Mouse (Mus musculus): ENCODE measurements around the gene Tmem37.
A peak's percentile ranks its signal among the peaks of the same experiment; 100 is the strongest.

The Tmem37 gene

GRCm38 (mm10) chr1:120073519-120074306 is at the start of gene Tmem37:
Tmem37 (minus strand) TSS chr1:120074074.
- peak; percentile 54 to 68 for DNase-seq (ENCODE audit: low spot score in 2 of 2)

- DNase-seq (ENCODE audit: low spot score in 2 of 2): no peak
Measured at GRCm38 (mm10) chr1:120122634-120123383, 48.9 kb upstream of the Tmem37 start.

- no peak for DNase-seq (ENCODE audit: low spot score in 2 of 2)
Measured at GRCm38 (mm10) chr1:120121930-120122530, 48.2 kb upstream of the Tmem37 start.

GRCm38 (mm10) chr1:120120969-120121811 is 47.3 kb upstream of the Tmem37 start, which contains the start of the genes Dbi and 3110009E18Rik:
Dbi (minus strand) TSS chr1:120121078.
3110009E18Rik (plus strand) TSS chr1:120121187.
- DNase-seq (ENCODE audit: low spot score in 2 of 2): peak; percentile 98 to 99

DNA sequence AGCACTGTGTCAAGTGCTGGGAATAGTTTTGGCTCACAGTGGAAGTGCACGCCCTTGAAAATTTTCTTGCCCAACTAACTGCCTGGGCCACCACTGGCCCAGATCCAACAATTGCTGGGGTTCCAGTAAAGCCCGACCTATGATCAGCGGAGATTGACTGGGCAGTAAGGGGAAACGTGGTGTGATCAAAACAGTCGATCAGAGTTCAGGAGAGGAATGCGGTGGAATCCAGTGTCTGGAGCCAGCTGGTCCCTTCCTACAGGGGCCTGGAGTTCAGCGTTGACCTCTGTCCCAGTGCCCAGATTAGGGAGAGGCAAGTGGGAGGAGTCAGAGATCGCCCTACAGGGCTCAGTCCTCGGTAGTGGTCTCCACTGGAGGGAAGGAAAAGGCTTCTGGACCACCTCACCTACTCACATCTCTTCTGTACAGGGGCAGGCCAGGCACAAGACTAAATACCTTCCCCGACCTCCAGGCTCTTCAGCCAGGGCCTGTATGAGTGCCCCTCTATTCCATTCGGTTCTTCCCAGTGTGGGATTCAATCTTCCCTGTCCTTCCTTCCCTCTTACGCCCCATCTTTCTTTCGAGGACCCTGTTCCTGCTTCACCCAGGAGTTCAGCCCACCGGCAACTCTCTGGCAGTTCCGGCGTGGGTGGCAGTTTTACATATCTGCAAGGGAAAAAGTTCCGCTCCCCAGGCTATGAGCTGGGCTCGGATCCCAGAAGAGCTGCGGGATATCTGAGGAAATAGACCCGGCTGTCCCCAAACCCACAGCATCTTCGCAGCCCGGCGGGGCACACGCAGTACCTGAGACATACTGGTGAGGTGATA is 46.5 kb upstream of the Tmem37 start:
- DNase-seq (ENCODE audit: low spot score in 2 of 2): peak; percentile 58

GRCm38 (mm10) chr1:120119389-120119788 is 45.5 kb upstream of the Tmem37 start:
- no peak for DNase-seq (ENCODE audit: low spot score in 2 of 2)

- DNase-seq (ENCODE audit: low spot score in 2 of 2): no peak
Measured at GRCm38 (mm10) chr1:120118854-120119253, 45.0 kb upstream of the Tmem37 start.

GRCm38 (mm10) chr1:120116106-120116505 is 42.2 kb upstream of the Tmem37 start:
- DNase-seq (ENCODE audit: low spot score in 2 of 2): peak; percentile 39 to 49

GRCm38 (mm10) chr1:120115671-120116081 is 41.8 kb upstream of the Tmem37 start:
- peak; percentile 92 to 93 for DNase-seq (ENCODE audit: low spot score in 2 of 2)

DNA sequence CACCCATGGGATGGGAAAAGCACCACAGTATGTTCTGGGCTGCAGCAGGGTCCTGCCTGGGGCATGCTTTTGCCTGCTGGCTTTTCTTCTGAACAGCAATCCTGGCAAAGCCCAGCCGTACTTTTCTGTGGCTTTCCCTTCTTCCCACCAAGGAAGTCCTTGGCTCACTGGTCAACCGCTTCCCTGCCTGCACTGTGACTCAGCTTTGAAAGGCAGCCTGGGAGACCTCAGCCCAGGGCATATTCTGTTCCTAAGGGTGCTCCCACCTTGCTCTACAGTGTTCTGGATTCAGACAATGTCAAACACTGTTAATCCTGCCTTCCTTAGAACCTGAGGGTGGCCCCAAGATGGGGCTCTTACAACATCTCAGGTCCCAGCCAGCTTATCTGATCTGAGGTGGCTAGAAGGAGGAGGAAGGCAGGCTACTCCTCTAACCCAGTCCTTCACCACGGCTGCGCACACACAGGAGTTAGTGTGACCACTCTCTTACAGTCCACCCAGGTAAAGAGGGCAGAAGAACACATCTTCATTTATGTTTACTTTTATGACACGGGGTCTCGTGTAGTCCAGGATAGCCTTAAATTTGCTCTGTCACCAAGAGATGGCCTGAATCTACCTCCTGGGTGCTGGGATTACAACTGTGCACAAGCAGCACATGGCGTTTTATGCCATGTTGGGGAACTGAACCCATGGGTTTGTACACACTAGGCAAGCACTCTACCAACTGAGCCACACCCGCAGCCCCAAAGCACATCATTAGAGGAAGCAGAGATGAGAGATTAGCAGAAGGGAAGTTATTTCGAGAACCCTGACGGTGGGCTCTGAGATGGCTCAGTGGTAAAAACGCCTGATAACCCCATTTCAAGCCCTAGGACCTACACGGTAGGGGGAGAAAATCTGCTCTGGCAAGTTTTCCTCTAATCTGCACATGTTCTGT is 38.6 kb upstream of the Tmem37 start:
- DNase-seq (ENCODE audit: low spot score in 2 of 2): no peak

DNA sequence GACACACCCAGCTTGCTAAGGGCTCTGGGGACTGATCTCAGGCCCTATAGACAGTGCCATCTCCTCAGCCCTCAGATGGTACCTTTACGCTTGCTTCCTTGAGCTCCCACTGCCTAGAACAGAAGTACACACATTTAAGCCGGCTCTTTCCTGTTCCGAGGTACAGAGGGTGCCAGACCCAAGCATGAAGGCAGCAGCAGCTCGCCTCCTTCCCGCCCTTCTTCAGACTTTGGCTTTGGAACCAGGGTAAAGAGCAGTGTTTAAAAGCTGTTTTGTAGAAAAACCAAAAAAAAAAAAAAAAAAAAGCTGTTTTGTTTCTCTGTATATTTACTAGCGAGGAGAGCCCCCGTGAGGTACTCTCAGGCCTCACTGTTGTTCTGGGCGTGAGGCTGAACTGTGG is 37.9 kb upstream of the Tmem37 start:
- DNase-seq (ENCODE audit: low spot score in 2 of 2): no peak

DNA sequence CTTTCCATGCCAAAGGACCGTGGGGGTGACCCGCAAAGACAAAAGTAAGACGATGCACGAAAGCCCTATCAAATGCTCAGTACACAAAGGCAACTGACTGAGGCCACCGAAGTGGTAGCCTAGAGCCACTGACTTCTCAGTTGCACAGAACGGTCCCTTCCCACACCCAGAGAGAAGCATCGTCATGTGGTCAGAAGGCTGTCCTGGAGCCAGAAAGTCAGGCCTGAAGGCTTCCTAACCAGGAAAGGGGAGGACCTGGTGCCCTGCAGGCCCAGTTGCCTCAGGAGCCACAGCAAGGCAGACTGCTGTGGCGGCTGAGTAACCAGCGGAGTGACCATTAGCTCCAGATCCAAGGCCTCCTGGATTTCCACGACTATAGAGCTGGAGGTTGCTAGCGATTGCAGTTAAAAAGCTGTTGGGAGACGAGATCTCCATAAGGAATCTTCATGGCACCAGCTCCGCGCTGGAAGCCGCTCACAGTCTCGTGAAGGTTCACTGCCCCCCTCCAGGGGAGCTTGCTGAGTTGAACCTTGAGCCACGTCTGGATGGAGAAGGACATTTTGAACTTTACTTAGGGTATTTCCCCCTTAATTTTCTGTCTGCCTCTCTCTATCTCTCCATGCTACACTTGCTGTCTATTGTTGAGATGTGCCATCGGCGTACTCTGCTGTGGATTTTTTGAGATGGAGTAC is 36.0 kb upstream of the Tmem37 start:
- no peak for DNase-seq (ENCODE audit: low spot score in 2 of 2)

DNA sequence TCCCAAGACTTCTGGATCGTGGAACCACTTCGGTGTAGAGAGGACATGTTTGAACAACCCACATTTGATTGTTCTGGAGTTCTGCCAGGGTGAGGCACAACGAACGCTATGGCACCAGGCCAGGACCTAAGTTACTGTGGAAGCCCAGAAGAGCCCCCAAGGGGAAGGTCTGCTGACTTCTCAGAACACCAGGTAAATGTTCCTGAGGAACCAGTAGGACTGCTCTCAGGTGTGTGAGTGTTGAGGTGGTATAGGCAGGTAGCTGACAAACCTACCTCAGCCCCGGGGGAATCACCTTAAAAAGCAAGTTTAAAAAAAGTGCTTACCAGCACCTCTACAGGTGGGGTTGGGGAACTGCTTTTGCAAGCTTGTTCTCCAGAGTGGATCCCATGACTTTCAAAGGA is 31.7 kb upstream of the Tmem37 start:
- DNase-seq (ENCODE audit: low spot score in 2 of 2): no peak

DNA sequence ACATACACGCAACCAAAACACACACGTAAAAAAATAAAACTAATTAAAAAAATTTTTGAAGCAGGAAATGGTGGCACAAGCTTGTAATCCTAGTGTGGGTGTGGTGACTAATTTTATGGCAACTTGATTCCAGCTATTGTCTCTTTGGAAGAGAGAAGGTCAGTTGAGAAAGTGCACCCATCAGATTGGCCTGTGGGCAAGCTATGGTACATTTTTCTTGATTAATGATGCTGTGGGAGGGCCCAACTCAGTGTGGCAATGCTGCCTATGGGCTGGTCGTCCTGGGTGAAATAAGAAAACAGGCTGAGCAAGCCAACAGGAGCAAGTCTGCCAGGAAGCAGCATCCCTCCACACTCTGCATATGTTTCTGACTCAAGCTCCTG is 27.3 kb upstream of the Tmem37 start:
- no peak for DNase-seq (ENCODE audit: low spot score in 2 of 2)

DNA sequence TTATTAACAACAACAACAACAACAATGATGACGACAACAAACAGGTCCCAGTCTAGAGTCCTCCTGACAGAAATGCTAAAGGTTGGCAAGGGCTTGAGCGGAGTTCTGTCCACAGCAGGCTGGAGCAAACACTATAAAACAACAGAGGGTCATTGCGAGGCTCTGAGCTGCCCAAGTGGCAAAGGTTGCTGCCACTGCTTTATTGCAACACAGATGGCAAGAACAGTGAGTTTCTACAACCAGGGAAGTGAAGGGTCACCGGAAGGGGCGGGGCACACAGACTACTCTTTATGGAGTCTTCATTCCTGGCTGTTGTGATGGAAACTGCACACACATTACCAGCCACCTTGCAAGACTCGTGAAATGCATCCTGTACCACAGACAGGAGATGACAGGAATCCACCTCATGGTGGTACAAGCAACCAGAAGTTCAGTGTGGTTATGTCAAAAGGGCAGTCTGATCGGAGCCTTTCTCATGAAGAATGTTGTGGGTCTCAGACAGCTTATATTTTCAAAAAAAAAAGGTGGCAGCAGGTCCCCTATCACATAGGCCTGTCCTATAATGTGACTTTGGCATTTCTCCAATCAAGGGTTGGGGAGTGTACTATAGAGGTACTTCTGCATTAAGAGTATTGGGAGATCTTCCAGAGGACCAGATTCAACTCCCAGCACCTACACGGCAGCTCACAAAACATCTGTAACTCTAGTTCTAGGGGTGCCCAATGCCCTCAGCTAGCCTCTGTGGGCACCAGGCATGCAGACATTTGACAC is 26.8 kb upstream of the Tmem37 start:
- DNase-seq (ENCODE audit: low spot score in 2 of 2): no peak

- DNase-seq (ENCODE audit: low spot score in 2 of 2): peak; percentile 40 to 53
Measured at GRCm38 (mm10) chr1:120099483-120099882, 25.6 kb upstream of the Tmem37 start.

GRCm38 (mm10) chr1:120098327-120098726 is 24.5 kb upstream of the Tmem37 start:
- peak; percentile 59 to 78 for DNase-seq (ENCODE audit: low spot score in 2 of 2)

DNA sequence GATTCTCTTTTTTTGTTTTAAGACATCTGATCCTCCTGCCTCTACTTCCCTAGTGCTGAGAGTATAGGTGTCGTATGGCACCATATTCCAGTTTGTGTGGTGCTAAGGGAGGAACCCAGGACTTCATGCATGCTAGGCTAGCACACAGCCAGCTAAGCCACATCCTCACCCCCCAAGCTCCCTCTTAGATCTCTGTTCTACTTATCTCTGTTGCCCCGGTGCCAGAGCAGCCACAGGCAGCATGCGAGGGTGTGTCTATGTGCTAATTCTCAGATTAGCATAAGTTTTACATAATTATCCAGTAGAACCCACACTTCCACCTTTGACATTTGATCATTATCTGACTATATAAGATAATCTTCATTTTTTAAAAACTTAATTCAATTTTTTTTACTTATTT is 21.0 kb upstream of the Tmem37 start:
- no peak for DNase-seq (ENCODE audit: low spot score in 2 of 2)
